Mouse (Mus musculus): ENCODE results near the gene Pianp. TPM values are rescaled to one million over a fixed set of nuclear protein-coding genes. Genes with fewer than 3 reads are reported as not detected.
A peak's percentile ranks its signal among the peaks of the same experiment; 100 is the strongest.

The Pianp gene
- polyA plus RNA-seq, 1 experiment from 2014 or later, result 0.35 TPM

GRCm38 (mm10) chr6:124964638-124965037 lies 31.9 kb upstream of the Pianp start:
- Histone ChIP-seq H3K9ac (replicated peaks; ENCODE audit: low read depth) (peak overlapping the region; percentile 87), H3K4me3 (ENCODE audit: low read depth, low read length) (peak overlapping the region; percentile 84), H3K9me3 (ENCODE audit: low read length) (no peaks in the 10 kb centered on the region), H3K4me2 (replicated peaks; ENCODE audit: low read depth, low read length) (peak overlapping the region; percentile 82), H3K4me1 (ENCODE audit: insufficient read depth, low read depth, low read length) (peaks cover 5% of the 10 kb centered on the region), H3K36me3 (ENCODE audit: insufficient read depth, low read length) (0 out of 2 replicates have a peak, but pooled peaks cover 11% of the 10 kb centered on the region), H3K27ac (ENCODE audit: low read length) (peak overlapping the region; percentile 89; the same call in 1 of the 2 replicates), H3K27me3 (replicated peaks; ENCODE audit: insufficient read depth, low read length) (no peaks in the 10 kb centered on the region)
- WGBS, result 28% methylated on average over 16 of the region's 16 CpGs
- TF ChIP-seq CTCF (IDR thresholded peaks at IDR 0.05) (peak; percentile 8; the same call in 1 of the 2 replicates), EP300 (IDR thresholded peaks at IDR 0.05) (no peak)
- peak; percentile 42 for DNase-seq (ENCODE audit: low spot score)
- peak; percentile 0; the same call in 1 of the 2 replicates for ATAC-seq

GRCm38 (mm10) chr6:124965088-124965719 lies 31.3 kb upstream of the Pianp start, which contains the start of gene Cops7a:
TSS of gene Cops7a (minus strand) at chr6:124965538.
- Histone ChIP-seq H3K4me3 (ENCODE audit: low read depth, low read length) (peak within 1 kb of the TSS; percentile 84), H3K4me2 (replicated peaks; ENCODE audit: low read depth, low read length) (peak within 1 kb of the TSS; percentile 82), H3K36me3 (ENCODE audit: insufficient read depth, low read length) (0 out of 2 replicates have a peak, but pooled peaks cover 8% of the 10 kb centered on the region), H3K4me1 (ENCODE audit: insufficient read depth, low read depth, low read length) (peaks cover 5% of the 10 kb centered on the region), H3K9ac (replicated peaks; ENCODE audit: low read depth) (peak within 1 kb of the TSS; percentile 87), H3K27ac (ENCODE audit: low read length) (peak within 1 kb of the TSS; percentile 89), H3K9me3 (ENCODE audit: low read length) (no peaks in the 10 kb centered on the region), H3K27me3 (replicated peaks; ENCODE audit: insufficient read depth, low read length) (no peaks in the 10 kb centered on the region)
- TF ChIP-seq CTCF (IDR thresholded peaks at IDR 0.05), result 0 out of 2 replicates have a peak, but pooled peaks have one; percentile 12
- TF ChIP-seq EP300 (IDR thresholded peaks at IDR 0.05), result no peak
- ATAC-seq (peak; percentile 97), DNase-seq (ENCODE audit: low spot score) (peak; percentile 97)
- under 1% methylated on average over 67 of the region's 68 CpGs for WGBS

- H3K4me2 ChIP-seq (replicated peaks; ENCODE audit: low read depth, low read length), result peak overlapping the region; percentile 82
- no peaks in the 10 kb centered on the region for H3K9me3 ChIP-seq (ENCODE audit: low read length)
- H3K4me3 ChIP-seq (ENCODE audit: low read depth, low read length), result peak overlapping the region; percentile 84
- H3K9ac ChIP-seq (replicated peaks; ENCODE audit: low read depth), result peak overlapping the region; percentile 87
- DNase-seq (ENCODE audit: low spot score), result no peak
- 0 out of 2 replicates have a peak, but pooled peaks cover 2% of the 10 kb centered on the region for H3K36me3 ChIP-seq (ENCODE audit: insufficient read depth, low read length)
- peak overlapping the region; percentile 89 for H3K27ac ChIP-seq (ENCODE audit: low read length)
- ATAC-seq, result no peak
- H3K27me3 ChIP-seq (replicated peaks; ENCODE audit: insufficient read depth, low read length), result no peaks in the 10 kb centered on the region
- TF ChIP-seq EP300 (IDR thresholded peaks at IDR 0.05), result peak; percentile 10; the same call in 1 of the 2 replicates
- no peak for TF ChIP-seq CTCF (IDR thresholded peaks at IDR 0.05)
- WGBS, result 9% methylated on average over 15 of the region's 15 CpGs
- peaks cover 5% of the 10 kb centered on the region for H3K4me1 ChIP-seq (ENCODE audit: insufficient read depth, low read depth, low read length)
Measured at GRCm38 (mm10) chr6:124965747-124966146, 30.7 kb upstream of the Pianp start.

- DNase-seq (ENCODE audit: low spot score) (no peak), ATAC-seq (no peak)
- WGBS, result 88% methylated on average over 7 of the region's 7 CpGs
- Histone ChIP-seq H3K27ac (ENCODE audit: low read length) (no peak overlapping the region), H3K4me1 (ENCODE audit: insufficient read depth, low read depth, low read length) (peaks cover 5% of the 10 kb centered on the region), H3K27me3 (replicated peaks; ENCODE audit: insufficient read depth, low read length) (no peaks in the 10 kb centered on the region), H3K9me3 (ENCODE audit: low read length) (no peaks in the 10 kb centered on the region), H3K4me3 (ENCODE audit: low read depth, low read length) (no peak overlapping the region), H3K4me2 (replicated peaks; ENCODE audit: low read depth, low read length) (no peak overlapping the region), H3K36me3 (ENCODE audit: insufficient read depth, low read length) (no peaks in the 10 kb centered on the region), H3K9ac (replicated peaks; ENCODE audit: low read depth) (no peak overlapping the region)
- TF ChIP-seq CTCF (IDR thresholded peaks at IDR 0.05) (peak; percentile 57), EP300 (IDR thresholded peaks at IDR 0.05) (no peak)
Measured at GRCm38 (mm10) chr6:124966466-124967118, 29.9 kb upstream of the Pianp start.

GRCm38 (mm10) chr6:124967766-124968165 lies 28.7 kb upstream of the Pianp start:
- no peak overlapping the region for H3K9ac ChIP-seq (replicated peaks; ENCODE audit: low read depth)
- no peak overlapping the region for H3K27ac ChIP-seq (ENCODE audit: low read length)
- no peak overlapping the region for H3K4me2 ChIP-seq (replicated peaks; ENCODE audit: low read depth, low read length)
- peaks cover 5% of the 10 kb centered on the region for H3K4me1 ChIP-seq (ENCODE audit: insufficient read depth, low read depth, low read length)
- no peaks in the 10 kb centered on the region for H3K27me3 ChIP-seq (replicated peaks; ENCODE audit: insufficient read depth, low read length)
- WGBS, result 56% methylated on average over 4 of the region's 4 CpGs
- no peak overlapping the region for H3K4me3 ChIP-seq (ENCODE audit: low read depth, low read length)
- no peak for ATAC-seq
- DNase-seq (ENCODE audit: low spot score), result peak; percentile 47
- no peak for TF ChIP-seq EP300 (IDR thresholded peaks at IDR 0.05)
- TF ChIP-seq CTCF (IDR thresholded peaks at IDR 0.05), result peak; percentile 67
- no peaks in the 10 kb centered on the region for H3K9me3 ChIP-seq (ENCODE audit: low read length)
- H3K36me3 ChIP-seq (ENCODE audit: insufficient read depth, low read length), result no peaks in the 10 kb centered on the region

- TF ChIP-seq EP300 (IDR thresholded peaks at IDR 0.05) (no peak), CTCF (IDR thresholded peaks at IDR 0.05) (no peak)
- Histone ChIP-seq H3K27ac (ENCODE audit: low read length) (no peak overlapping the region), H3K4me3 (ENCODE audit: low read depth, low read length) (no peak overlapping the region), H3K9me3 (ENCODE audit: low read length) (no peaks in the 10 kb centered on the region), H3K36me3 (ENCODE audit: insufficient read depth, low read length) (no peaks in the 10 kb centered on the region), H3K27me3 (replicated peaks; ENCODE audit: insufficient read depth, low read length) (peaks cover 27% of the 10 kb centered on the region; the same call in 1 of the 2 replicates), H3K4me2 (replicated peaks; ENCODE audit: low read depth, low read length) (no peak overlapping the region), H3K4me1 (ENCODE audit: insufficient read depth, low read depth, low read length) (peaks cover 6% of the 10 kb centered on the region), H3K9ac (replicated peaks; ENCODE audit: low read depth) (no peak overlapping the region)
- ATAC-seq, result no peak
- WGBS, result 58% methylated on average over 4 of the region's 4 CpGs
- no peak for DNase-seq (ENCODE audit: low spot score)
Measured at GRCm38 (mm10) chr6:124992241-124992640, 4.3 kb upstream of the Pianp start.

All from lung, postnatal 0 days (tissue).